Mouse (Mus musculus): ENCODE data around the gene Tmcc2.

DNA sequence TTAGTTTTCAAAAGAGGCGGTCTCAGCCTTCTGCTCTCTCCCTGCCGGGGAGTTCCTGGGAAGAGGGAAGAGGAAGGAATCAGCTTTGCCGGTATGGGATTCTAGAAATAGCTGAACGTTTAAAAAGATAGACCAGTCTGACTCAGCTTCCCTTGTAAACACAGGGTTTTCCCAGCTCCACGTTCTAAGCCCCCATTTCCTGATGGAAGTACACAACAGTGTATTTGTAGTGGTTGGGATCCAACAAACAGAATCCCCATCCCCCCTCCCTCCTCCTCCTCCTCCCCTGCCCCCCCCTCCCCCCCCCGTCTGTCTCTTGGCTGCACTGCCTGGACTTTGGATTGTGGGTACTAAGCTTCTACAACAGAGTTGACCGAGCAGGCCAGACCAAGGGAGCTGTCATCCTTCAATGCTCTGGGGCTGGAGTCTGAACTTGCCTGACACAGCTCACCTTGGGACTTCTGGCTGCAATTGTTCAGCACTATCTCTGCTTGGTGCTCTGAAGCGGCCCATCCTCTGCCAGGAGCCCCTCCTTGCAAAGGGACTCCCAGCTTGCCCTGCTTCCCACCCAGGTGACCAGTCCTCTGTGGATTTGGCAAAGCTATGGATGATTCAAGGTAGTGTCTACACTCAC, 52.9 kb downstream of the Tmcc2 start:
- TF ChIP-seq CTCF (IDR thresholded peaks at IDR 0.05) (no peak), EP300 (IDR thresholded peaks at IDR 0.05) (peak; percentile 62; the same call in 1 of the 2 replicates)

Measured in lung, postnatal 0 days (tissue).